Comparison of ENCODE assay signal across 23 mouse cellular contexts in the genomic region with DNA sequence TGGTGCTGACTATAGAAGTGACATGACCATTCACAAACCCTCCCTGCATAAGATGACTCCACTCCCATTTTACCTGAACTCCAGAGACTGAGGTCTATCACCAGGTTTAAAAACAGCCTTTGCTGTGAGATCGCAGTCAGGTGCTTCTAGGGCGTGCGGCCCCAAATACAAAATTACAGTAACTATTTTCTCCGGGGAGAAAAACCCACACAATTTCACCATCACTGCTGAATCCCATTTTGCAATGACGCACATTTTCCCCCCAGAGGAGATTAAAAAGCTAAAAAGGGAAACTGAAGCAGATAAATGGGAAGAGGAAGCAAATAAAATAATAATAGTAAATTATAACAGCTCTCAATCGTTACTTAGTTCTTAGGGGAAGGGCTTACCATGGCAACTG.
"Had no signal": no experiment of that assay in that cellular context is flagged by ENCODE, and none has a peak within 500 bp of the region (broad histone marks: within the 10 kb centered on the region; RNA-seq: fewer than 3 reads in every experiment).

No protein-coding gene starts in this region.

- H3K27ac ChIP-seq: intestine, embryonic 15.5 days; left cerebral cortex, adult 2 months; limb, embryonic 12.5 days; limb, embryonic 15.5 days; liver, embryonic 14.5 days; lung, embryonic 15.5 days; midbrain, embryonic 10.5 days; midbrain, embryonic 13.5 days; neural tube, embryonic 13.5 days had no signal

- H3K36me3 ChIP-seq: intestine, embryonic 15.5 days; limb, embryonic 12.5 days; limb, embryonic 15.5 days; lung, embryonic 15.5 days; midbrain, embryonic 10.5 days; midbrain, embryonic 13.5 days; neural tube, embryonic 13.5 days had no signal

- DNase-seq: kidney, adult 11 months; kidney, adult 8-10 months; kidney, postnatal 14 days; kidney, postnatal 4 days; layer of hippocampus, adult 9-11 months; layer of hippocampus, postnatal 36 days; left cerebral cortex, postnatal 4 days; liver, postnatal 0 days; lung, postnatal 14 days; thymus, adult 18-20 months; thymus, postnatal 14 days; thymus, postnatal 4 days had no signal

- H3K4me3 ChIP-seq: intestine, embryonic 15.5 days; left cerebral cortex, adult 2 months; limb, embryonic 12.5 days; limb, embryonic 15.5 days; lung, embryonic 15.5 days; megakaryocyte, embryonic 14.5 days; midbrain, embryonic 10.5 days; midbrain, embryonic 13.5 days; myocyte; neural tube, embryonic 13.5 days had no signal
